Mouse (Mus musculus) WW6 (cell line): ENCODE results near the gene Nab1.
"Not testable (repeated sequence)": the region's sequence is repeated elsewhere in the genome, so short reads cannot be mapped to it uniquely, and the experiment has no call there.

Experiments used
- DNase-seq: peaks from one replicate; pipeline ENCODE4 v3.0.0-alpha.2; 2013; ENCODE audit warnings: low read depth, low spot score

Gene Nab1

GRCm38 (mm10) chr1:52500314-52500981 lies at the start of gene Nab1:
Gene Nab1 (minus strand): TSS chr1:52500679.
- DNase-seq, result no peak

DNA sequence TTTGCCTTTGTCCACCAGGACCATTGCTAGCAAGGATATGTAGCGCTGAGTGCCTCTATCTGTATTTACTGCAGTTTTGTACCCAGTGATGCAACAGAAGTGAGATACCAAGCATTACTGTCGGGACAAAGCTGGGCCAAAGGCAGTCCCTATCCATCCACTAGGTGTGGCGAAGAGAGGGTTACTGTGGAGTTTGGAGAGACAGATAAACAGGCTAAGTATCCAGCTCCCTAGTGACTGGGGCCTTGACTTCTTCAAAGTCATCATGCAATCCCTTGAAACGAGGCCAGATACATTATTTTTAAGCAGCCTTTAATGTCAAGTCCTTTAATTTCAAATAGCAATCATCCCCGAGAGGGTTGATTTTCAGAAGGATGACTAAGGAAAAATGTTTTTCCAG lies 47.0 kb upstream of the Nab1 start:
- DNase-seq, result no peak

DNA sequence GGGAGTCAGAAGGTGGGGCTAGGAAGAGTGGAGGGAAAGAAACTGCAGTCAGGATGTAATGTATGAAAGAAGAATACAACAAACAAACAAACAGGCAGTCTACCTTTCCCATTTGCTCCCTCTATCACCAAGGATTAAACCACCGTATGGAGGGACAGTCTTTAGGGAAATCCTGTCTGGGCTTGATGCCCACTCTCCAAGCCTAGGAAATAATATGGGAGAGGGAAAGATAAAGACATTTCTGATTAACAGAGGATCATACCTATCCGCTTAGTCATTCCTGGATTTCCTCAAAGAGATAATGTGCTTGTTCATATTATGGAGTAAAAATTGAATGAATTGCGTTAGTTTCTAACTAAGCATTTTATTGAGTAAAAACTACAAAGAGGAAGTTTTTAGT lies 46.3 kb upstream of the Nab1 start:
- DNase-seq, result no peak

- DNase-seq, result not testable (repeated sequence)
These were observed 39.6 kb upstream of the Nab1 start for GRCm38 (mm10) chr1:52540124-52540523.

GRCm38 (mm10) chr1:52529933-52530332 lies 29.5 kb upstream of the Nab1 start:
- no peak for DNase-seq

- no peak for DNase-seq
These were observed 27.2 kb upstream of the Nab1 start for GRCm38 (mm10) chr1:52527656-52528055.

DNA sequence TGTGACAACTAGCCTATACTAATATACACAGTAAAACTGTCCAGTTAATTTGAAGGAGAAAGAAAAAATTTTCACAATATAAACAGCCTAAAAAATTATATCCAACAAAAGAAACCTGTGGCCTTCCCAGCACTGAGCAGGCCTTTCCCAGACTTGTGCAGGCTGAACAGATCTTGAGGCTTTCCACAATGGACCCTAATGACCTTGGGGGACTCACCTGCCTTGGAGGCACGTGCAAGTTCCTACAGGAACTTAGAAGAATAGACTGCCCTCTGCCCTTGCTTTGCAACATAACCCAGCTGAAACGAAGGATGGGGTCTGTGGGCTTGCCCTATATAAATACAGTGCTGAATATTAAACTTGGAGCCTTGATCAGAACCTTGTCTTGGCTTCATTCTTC lies 26.8 kb upstream of the Nab1 start:
- no peak for DNase-seq

DNA sequence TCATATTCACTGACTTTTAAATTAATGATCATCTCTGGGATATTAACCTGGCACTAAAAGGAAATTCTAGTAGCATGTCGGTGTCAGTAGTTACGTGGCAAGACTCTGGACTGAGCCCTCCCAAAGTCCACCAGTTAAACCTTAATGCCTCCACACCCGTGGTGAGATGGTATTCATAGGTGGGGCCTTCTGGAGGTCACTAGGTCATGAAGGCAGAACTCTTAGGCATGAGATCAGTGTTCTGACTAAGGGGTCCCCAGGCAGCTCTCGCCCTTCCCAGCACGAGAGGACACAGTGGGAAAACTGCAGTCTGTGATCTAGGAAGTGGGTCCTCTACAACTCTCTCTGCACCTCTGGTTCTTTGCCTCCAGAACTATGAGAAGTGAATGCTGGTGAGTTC lies 24.2 kb upstream of the Nab1 start:
- no peak for DNase-seq

DNA sequence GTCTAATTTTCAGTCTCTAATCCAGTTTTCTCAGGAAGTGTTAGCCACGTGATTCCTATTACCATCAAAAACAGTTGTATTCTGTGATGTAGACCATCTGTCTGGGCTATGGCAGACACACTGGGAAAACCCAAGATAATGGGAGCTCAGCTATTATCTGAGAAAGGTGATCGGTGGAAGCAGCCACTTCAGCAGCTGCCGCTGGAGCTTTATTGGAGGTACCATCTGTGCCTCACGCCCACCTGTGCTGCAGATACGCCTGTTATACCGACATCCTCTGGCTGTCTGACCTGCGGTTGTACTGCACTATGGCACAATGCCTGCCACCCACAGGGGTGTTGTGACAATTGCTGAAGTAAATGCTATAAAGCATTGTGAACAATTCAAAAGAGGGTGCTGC lies 23.7 kb upstream of the Nab1 start:
- DNase-seq, result no peak

GRCm38 (mm10) chr1:52521436-52521993 lies 21.0 kb upstream of the Nab1 start:
- DNase-seq, result no peak

DNA sequence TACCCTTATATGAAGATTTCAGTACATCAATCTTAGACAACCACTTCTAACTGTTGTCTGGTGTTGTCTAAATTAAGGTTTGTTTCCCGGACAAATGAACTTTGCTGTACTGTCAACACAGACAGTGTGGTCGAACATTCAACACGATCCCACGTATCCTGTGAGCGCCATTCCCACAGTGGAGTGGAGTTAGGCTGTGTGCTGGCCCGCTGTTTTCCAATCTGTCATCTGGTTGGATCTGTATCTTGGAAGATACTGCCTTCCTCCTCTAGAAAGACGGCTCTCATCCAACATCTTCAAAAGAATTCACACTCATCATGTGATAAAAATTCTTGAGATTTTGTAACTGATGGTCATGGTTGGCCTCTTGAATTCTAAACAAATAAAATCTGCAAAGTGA lies 19.7 kb upstream of the Nab1 start:
- DNase-seq, result no peak

DNA sequence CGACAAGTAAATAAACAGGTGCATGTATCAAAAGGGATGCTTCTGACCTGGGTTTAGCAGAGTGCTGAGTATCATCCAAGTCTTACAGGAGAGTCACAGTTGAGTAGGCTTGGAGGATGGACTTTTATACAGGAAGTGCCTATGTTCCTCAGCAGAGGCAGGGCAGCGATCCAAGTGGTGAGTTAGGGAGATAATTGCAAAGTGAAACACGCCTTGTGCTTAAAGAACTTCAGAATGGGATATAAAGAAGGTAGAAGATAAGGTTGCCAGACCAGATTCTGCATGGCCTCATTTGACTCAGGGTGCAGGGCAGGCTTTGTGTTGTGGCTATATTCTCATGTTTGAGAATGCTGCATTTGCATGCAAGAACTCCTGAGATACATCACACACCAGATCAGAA lies 14.8 kb upstream of the Nab1 start:
- no peak for DNase-seq

DNA sequence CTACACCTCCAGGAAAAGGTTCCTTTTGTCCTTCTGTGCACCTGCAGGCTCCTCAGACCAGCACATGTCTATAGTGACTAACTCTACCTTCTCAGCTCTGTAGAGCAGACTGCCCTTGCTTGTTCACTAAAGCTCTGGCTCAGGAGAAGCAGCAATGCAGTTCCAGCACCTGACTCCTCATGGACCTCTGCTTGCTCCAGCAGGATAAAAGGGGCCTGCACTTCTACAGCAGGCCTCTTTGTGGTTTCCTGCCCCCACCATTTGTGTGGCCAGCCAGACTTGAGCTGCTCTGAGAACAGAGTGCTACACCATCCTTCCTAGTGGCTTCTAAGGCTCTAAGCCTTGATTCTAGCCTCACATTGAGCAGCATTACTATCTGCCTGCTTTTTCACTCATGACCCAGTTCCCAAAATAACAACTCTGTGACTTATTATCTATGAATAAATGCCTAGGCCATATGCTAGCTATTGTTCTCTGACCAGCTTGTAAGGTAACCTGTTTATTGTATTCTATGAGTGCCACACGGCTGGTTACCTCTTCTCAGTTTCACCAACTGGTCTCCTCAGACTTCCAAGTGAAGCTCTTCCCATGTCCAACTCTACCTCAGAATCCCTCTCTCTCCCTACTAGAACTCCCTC lies 11.4 kb upstream of the Nab1 start:
- no peak for DNase-seq

DNA sequence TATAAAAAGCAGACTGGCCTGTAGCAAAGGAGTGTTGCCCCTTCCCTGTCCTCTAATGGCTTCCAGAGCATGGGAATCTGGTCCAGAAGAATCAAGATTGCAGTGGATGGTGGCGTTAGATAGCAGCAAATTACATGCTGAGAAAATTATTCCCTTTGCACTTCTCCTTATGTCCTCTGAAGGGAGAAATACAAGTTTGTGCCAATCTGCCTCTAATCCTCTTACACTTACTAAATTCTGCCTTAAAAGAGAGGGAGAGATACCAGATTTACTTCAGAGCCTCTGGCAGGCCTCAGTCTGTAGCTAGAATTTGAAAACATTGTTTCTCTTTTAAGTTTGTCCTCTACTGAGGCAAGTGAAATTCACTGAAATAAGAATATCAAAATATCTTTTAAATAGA lies 5.7 kb upstream of the Nab1 start:
- DNase-seq, result no peak

DNA sequence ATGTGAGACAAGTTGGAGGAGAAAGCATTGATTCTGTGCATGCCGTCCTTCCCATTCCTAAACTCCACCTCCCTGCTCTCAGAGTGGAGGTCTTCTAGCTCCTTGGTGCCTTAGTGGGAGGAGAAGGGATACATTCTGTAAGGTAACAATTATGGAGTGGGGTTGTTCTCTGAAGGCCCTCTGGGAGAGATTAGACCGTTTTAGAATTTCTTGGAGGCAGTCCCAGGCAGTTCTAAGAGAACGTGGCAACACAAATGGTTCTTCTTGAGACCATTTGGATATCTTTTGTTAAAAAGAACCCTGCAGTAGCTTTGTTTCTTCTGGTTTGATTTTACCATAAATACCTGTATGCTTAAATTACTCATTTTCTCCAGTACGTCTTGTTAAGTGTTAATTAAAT lies 1.8 kb upstream of the Nab1 start:
- DNase-seq, result no peak

GRCm38 (mm10) chr1:52501688-52502133 lies 1.2 kb upstream of the Nab1 start:
- no peak for DNase-seq

GRCm38 (mm10) chr1:52501090-52501489 lies 611 bp upstream of the Nab1 start:
- DNase-seq, result no peak

GRCm38 (mm10) chr1:52499601-52500313 lies 722 bp downstream of the Nab1 start:
- peak; percentile 16 for DNase-seq

DNA sequence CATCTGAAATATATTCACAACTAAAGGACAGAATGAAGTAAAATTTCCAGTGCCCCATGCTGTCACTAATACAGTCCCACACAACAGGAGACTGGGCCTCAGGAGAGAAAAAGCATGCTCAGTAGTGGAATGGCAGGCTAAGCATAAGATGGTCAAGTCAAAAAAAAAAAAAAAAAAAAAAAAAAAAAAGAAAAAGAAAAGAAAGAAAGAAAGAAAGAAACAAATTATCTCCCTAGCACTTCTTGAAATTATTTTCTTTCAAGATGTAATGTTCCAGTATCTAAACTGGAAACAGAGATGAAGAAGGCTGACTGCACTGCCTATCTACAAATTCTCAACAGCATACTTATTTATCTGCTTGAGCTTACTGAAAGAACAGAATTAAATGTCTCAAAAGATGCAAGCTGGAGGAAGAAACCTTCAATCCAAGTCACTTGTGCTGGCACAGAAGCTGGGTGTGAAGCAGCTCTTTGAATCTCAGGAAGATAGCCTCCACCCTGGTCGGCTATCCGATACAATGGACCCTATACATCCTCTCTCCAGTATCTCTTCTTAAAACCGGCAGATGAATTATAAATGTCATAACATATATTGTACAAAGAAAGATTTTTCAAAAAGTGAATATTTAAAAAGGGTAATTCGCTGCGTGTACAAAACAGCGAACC lies 1.6 kb downstream of the Nab1 start:
- no peak for DNase-seq

- DNase-seq, result peak; percentile 29
These were observed 10.8 kb downstream of the Nab1 start for GRCm38 (mm10) chr1:52489538-52490181.

GRCm38 (mm10) chr1:52484980-52485379 lies 15.5 kb downstream of the Nab1 start:
- DNase-seq, result no peak

DNA sequence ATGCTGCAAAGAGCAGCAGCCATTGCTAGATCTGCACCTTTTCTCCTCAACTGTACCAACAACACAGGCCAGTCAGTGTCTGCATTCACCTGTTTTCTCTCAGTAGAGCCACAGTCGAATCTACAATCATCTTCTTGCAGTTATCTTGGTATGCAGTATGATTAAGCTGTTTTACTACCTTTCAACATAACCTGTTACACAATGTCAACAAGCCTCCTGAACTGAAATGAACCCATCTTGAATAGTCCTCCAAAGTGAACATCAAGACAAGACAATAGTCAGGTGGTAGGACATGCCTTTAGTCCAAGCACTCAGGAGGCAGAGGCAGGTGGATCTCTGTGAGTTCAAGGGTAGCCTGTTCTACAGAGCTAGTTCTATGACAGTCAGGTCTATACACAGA lies 26.2 kb downstream of the Nab1 start:
- no peak for DNase-seq
